Mouse (Mus musculus) CD4-positive, CD25-positive, alpha-beta regulatory T cell (primary cell): ENCODE data around the gene Igsf9b. TPM values are rescaled to one million over a fixed set of nuclear protein-coding genes. Genes with fewer than 3 reads are reported as not detected.

Experiments
- polyA plus RNA-seq: library from polyadenylated mRNA; unstranded; fragments of 100-300 nt; shearing (Covaris generic); gene quantifications from one replicate; pipeline ENCODE4 v1.2.1, GENCODE M21; 2017

Gene Igsf9b
- polyA plus RNA-seq, result 0.85 TPM

DNA sequence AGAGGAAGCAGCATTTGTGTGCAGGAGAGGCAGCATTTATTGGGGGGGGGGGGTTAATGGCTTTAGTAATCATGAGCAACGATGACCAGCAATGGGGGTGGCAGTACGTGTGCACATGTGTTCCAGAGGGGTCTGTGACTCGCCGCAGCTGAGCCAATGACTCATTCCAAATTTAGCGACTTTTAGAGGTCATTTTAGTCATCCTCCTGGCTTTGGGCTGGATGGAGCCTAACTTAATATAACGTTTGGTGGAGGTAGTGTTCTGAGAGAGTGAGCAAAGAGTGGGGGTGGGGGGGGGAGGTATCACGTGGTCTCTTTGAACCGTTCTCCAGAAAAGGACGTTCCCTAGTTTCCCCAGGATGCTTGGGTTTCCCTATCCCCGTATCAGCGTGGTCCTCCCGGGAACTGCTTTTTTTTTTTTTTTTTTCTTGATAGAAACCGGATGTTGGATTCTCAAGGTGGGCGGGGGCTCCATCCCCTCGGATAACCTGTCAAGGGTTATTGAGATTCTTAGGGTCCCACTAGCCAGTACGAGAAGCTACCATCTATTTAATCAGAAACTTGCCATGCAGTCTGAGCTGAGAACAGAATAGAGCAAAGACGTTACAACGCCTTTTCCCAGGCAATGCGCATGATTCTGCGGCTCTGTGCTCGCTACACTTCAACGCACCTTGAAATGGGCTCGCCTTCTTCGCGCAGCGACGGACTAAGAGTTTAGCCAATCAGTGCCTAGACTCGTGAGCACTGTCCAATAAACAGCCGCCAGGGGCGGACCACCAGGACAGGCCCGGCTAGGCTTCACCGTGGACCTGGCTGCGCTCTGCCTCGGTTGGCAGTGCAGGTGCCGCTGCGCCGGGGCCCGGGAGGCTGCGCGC is at the start of gene Igsf9b:
Gene Igsf9b (plus strand): TSS at position 794 of the 875 bp plus-strand sequence.

DNA sequence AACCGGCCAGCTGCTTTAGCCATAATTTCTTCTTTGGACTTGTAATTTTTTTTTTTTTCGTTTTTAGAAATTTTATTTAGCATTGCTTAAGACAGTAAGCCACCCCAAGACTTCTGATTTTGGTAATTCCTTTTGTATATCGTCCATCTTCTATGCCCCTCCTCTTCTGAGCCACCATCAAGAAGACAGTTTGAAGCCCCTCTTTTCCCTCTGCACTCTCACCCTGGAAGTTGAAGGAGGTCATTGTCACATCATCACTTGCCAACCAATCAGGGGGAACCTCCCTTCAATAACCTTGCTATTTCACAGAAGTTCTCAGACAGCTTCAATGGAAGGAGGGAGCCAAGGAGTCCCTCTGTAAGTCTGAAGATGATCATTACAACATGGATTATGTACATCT is 97.5 kb downstream of the Igsf9b start, which contains the start of gene Spata19:
Gene Spata19 (plus strand): TSS at position 301 of the 400 bp plus-strand sequence.

Other genes with a start within 250 kb of the Igsf9b start
- gene Jam3, start 143.8 kb upstream of the Igsf9b start, polyA plus RNA-seq, result not detected
- not detected for gene Spata19, start 97.6 kb downstream of the Igsf9b start, polyA plus RNA-seq